Mouse (Mus musculus) thymus, adult 2 months (tissue): ENCODE data around the gene Tsks. TPM values are rescaled to one million over a fixed set of nuclear protein-coding genes. Genes with fewer than 3 reads are reported as not detected.

Experiments used
- DNase-seq: peaks from one replicate; pipeline ENCODE4 v3.0.0; 2021
- H3K27ac ChIP-seq: fragments of 200-500 bp; 2 replicates; pipeline ENCODE4 v1.5.1; 2012; ENCODE audit warnings: low read length, control low read depth; ENCODE audit not compliant: control insufficient read depth, insufficient read depth
- H3K27me3 ChIP-seq: fragments of 200-500 bp; 2 replicates; pipeline ENCODE4 v1.6.1; 2012; ENCODE audit warnings: mild to moderate bottlenecking, low read length, moderate library complexity, mixed read lengths; ENCODE audit not compliant: control insufficient read depth, insufficient read depth
- H3K36me3 ChIP-seq: fragments of 200-500 bp; 2 replicates; pipeline ENCODE4 v1.6.1; 2012; ENCODE audit warnings: mild to moderate bottlenecking, low read length, moderate library complexity; ENCODE audit not compliant: control insufficient read depth, insufficient read depth
- H3K4me1 ChIP-seq: fragments of 200-500 bp; replicated peaks from 2 replicates; pipeline ENCODE4 v1.6.1; 2012; ENCODE audit warnings: low read length; ENCODE audit not compliant: control insufficient read depth, insufficient read depth
- H3K4me3 ChIP-seq: fragments of 200-500 bp; 2 replicates; pipeline ENCODE4 v1.5.1; 2012; ENCODE audit warnings: mild to moderate bottlenecking, low read length, control low read depth, moderate library complexity; ENCODE audit not compliant: control insufficient read depth, insufficient read depth
- CTCF ChIP-seq: fragments of 200-500 bp; IDR thresholded peaks from 2 replicates; pipeline ENCODE4 v1.5.1; 2012; ENCODE audit warnings: mild to moderate bottlenecking, control low read depth, low read length, moderate library complexity, borderline replicate concordance; ENCODE audit not compliant: control insufficient read depth, poor library complexity, insufficient read depth; ENCODE audit errors: extremely low read depth
- POLR2A ChIP-seq: fragments of 200-500 bp; IDR thresholded peaks from 2 replicates; pipeline ENCODE4 v1.6.1; 2012; ENCODE audit warnings: mild to moderate bottlenecking, low read length, control low read depth, moderate library complexity; ENCODE audit not compliant: control insufficient read depth, poor library complexity, insufficient read depth; ENCODE audit errors: extremely low read depth
- WGBS: fragments of 180-500 bp; shearing (Covaris S2); methylation state at CpG from one replicate; pipeline ENCODE4 v1.1.7; 2018; 5-methylcytosine and 5-hydroxymethylcytosine counted together
- polyA plus RNA-seq: library from polyadenylated mRNA; depleted of rRNA; stranded (reverse); fragments of >200 nt; gene quantifications from 2 replicates; pipeline ENCODE4 v1.2.3, GENCODE M21; 2012; rRNA removed

The Tsks gene
- polyA plus RNA-seq, 1 experiment, result 1.0 TPM

DNA sequence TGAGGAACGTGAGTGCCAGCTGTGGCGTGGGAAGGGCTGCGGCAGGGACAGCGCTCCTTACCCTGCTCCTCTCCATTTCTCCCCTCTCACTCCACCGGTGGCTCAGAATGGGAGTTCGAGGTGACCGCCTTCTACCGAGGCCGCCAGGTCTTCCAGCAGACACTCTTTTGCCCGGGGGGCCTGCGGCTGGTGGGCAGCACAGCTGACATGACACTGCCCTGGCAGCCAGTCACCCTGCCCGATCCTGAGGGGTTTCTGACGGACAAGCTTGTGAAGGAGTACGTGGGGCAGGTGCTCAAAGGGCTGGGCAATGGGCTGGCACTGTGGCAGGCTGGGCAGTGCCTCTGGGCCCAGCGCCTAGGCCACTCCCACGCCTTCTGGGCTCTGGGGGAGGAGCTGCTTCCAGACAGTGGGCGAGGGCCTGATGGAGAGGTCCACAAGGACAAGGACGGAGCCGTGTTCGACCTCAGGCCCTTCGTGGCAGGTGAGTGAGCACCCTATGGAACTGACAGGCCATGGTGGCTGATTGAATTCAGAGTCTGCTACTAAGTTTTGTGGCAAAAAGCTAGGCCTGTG is 57.6 kb downstream of the Tsks start:
- no peak overlapping the region for H3K27ac ChIP-seq
- peaks cover 20% of the 10 kb centered on the region for H3K4me1 ChIP-seq

DNA sequence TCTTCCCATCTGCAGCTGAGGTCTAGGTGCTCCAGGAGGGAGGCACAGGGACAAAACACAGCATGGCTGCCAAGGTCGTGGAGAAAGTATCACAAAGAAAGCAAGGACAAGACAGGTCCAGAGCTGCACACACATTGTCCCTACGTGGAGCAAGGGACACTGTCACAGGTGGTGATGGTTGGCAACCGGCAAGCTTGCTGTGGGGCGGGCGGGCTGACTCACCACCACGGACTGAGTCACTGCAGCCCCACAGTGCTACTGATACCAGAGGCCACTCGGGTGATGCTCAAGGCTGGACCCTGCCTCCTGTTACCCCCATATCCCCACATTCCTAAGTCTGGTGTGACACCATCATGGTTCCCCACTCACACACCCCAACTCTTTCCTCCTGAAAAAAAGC is 59.4 kb downstream of the Tsks start:
- no peak overlapping the region for H3K4me3 ChIP-seq
- DNase-seq, result no peak
- no peak overlapping the region for H3K27ac ChIP-seq
- WGBS, result 90% methylated on average over 7 of the region's 7 CpGs
- H3K4me1 ChIP-seq, result peaks cover 11% of the 10 kb centered on the region
- H3K36me3 ChIP-seq, result peaks cover 57% of the 10 kb centered on the region
- no peak for TF ChIP-seq POLR2A
- no peak for TF ChIP-seq CTCF
- no peaks in the 10 kb centered on the region for H3K27me3 ChIP-seq

More for the DNA sequence above, 57.6 kb downstream of the Tsks start:
- Histone ChIP-seq H3K36me3 (peaks cover 41% of the 10 kb centered on the region), H3K4me3 (no peak overlapping the region), H3K27me3 (no peaks in the 10 kb centered on the region)
- 94% methylated on average over 21 of the region's 21 CpGs for WGBS
- TF ChIP-seq CTCF, result no peak; the same call in 1 of the 2 replicates
- no peak for TF ChIP-seq POLR2A
- DNase-seq, result no peak

- H3K27ac ChIP-seq, result no peak overlapping the region
- H3K36me3 ChIP-seq, result peaks cover 63% of the 10 kb centered on the region
- DNase-seq, result no peak
- WGBS, result 72% methylated on average over 3 of the region's 3 CpGs
- H3K4me3 ChIP-seq, result no peak overlapping the region
- TF ChIP-seq CTCF (no peak), POLR2A (no peak)
- peaks cover 2% of the 10 kb centered on the region; the same call in 1 of the 2 replicates for H3K4me1 ChIP-seq
- no peaks in the 10 kb centered on the region for H3K27me3 ChIP-seq
These were observed 61.5 kb downstream of the Tsks start for GRCm38 (mm10) chr7:45004546-45004945.

GRCm38 (mm10) chr7:45005321-45005992 is 62.5 kb downstream of the Tsks start:
- Histone ChIP-seq H3K4me3 (no peak overlapping the region), H3K27me3 (no peaks in the 10 kb centered on the region), H3K4me1 (no peaks in the 10 kb centered on the region), H3K27ac (no peak overlapping the region), H3K36me3 (peaks cover 63% of the 10 kb centered on the region)
- TF ChIP-seq CTCF, result no peak
- no peak for TF ChIP-seq POLR2A
- no peak for DNase-seq
- 89% methylated on average over 6 of the region's 6 CpGs for WGBS

- H3K27ac ChIP-seq, result no peak overlapping the region
- TF ChIP-seq CTCF, result no peak
- no peak for TF ChIP-seq POLR2A
- peaks cover 55% of the 10 kb centered on the region for H3K36me3 ChIP-seq
- no peak overlapping the region for H3K4me3 ChIP-seq
- WGBS, result 97% methylated on average over 12 of the region's 12 CpGs
- no peak for DNase-seq
- no peaks in the 10 kb centered on the region for H3K27me3 ChIP-seq
- H3K4me1 ChIP-seq, result no peaks in the 10 kb centered on the region
These were observed 63.5 kb downstream of the Tsks start for GRCm38 (mm10) chr7:45006503-45006902.

DNA sequence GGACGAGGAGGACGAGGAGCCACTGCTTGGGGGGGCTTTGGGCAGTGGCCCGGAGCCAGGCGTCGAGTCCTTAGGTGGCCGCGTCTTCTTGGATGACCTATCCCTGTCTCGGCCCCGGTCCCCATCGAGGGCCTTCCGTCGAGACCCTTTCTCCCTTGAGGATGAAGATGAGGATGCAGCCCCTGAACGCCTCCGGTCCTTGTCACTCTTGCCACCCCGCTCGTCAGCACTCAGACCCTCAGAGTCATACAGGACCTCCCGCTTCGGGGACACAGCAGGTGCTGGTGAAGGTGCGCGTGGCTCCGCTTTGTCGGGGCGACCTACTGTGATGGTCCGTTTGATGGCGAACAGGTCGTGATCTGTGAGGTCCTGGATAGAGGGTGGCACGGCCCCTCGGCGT is 64.1 kb downstream of the Tsks start:
- WGBS, result 98% methylated on average over 29 of the region's 29 CpGs
- Histone ChIP-seq H3K27me3 (no peaks in the 10 kb centered on the region), H3K4me1 (no peaks in the 10 kb centered on the region), H3K27ac (no peak overlapping the region), H3K36me3 (peaks cover 55% of the 10 kb centered on the region), H3K4me3 (no peak overlapping the region)
- DNase-seq, result no peak
- TF ChIP-seq POLR2A (no peak), CTCF (no peak)

Other genes with a start within 250 kb of the Tsks start
- not detected in 2 replicates for gene Izumo2, start 234.5 kb upstream of the Tsks start, polyA plus RNA-seq
- 105 and 111 TPM in 2 replicates for gene Vrk3, start 194.8 kb upstream of the Tsks start, polyA plus RNA-seq
- gene Zfp473, start 192.2 kb upstream of the Tsks start, polyA plus RNA-seq, result 1.1 TPM in 2 replicates
- 189 and 223 TPM in 2 replicates for gene Nup62, start 127.1 kb upstream of the Tsks start, polyA plus RNA-seq
- 71.7 and 74.4 TPM in 2 replicates for gene Il4i1, start 126.8 kb upstream of the Tsks start, polyA plus RNA-seq
- 76.5 and 102 TPM in 2 replicates for gene Atf5, start 126.5 kb upstream of the Tsks start, polyA plus RNA-seq
- 91.4 and 120 TPM in 2 replicates for gene Akt1s1, start 94.2 kb upstream of the Tsks start, polyA plus RNA-seq
- 138 and 151 TPM in 2 replicates for gene Tbc1d17, start 94.1 kb upstream of the Tsks start, polyA plus RNA-seq
- gene Pnkp, start 86.1 kb upstream of the Tsks start, polyA plus RNA-seq, result 110 and 135 TPM in 2 replicates
- 316 and 338 TPM in 2 replicates for gene Ptov1, start 73.4 kb upstream of the Tsks start, polyA plus RNA-seq
- 220 and 266 TPM in 2 replicates for gene Med25, start 50.5 kb upstream of the Tsks start, polyA plus RNA-seq
- 60.9 and 73.3 TPM in 2 replicates for gene Fuz, start 47.1 kb upstream of the Tsks start, polyA plus RNA-seq
- gene Ap2a1, start 13.7 kb upstream of the Tsks start, polyA plus RNA-seq, result 133 and 147 TPM in 2 replicates
- gene Cpt1c, start 31.6 kb downstream of the Tsks start, polyA plus RNA-seq, result 4.4 and 6.8 TPM in 2 replicates
- gene Prmt1, start 43.4 kb downstream of the Tsks start, polyA plus RNA-seq, result 242 and 260 TPM in 2 replicates
- gene Irf3, start 54.4 kb downstream of the Tsks start, polyA plus RNA-seq, result 227 and 277 TPM in 2 replicates
- gene Bcl2l12, start 55.5 kb downstream of the Tsks start, polyA plus RNA-seq, result 85.6 and 87.4 TPM in 2 replicates
- 118 and 131 TPM in 2 replicates for gene Scaf1, start 73.2 kb downstream of the Tsks start, polyA plus RNA-seq
- gene Rras, start 74.8 kb downstream of the Tsks start, polyA plus RNA-seq, result 41.7 and 62.3 TPM in 2 replicates
- gene Prr12, start 109.7 kb downstream of the Tsks start, polyA plus RNA-seq, result 32.7 and 43.5 TPM in 2 replicates
- 159 and 165 TPM in 2 replicates for gene Nosip, start 119.2 kb downstream of the Tsks start, polyA plus RNA-seq
- 32.4 and 40.5 TPM in 2 replicates for gene Prrg2, start 119.5 kb downstream of the Tsks start, polyA plus RNA-seq
- 22.2 and 34.9 TPM in 2 replicates for gene Rcn3, start 149.0 kb downstream of the Tsks start, polyA plus RNA-seq
- gene Fcgrt, start 160.6 kb downstream of the Tsks start, polyA plus RNA-seq, result 30.8 and 38.9 TPM in 2 replicates
- gene Rps11, start 181.2 kb downstream of the Tsks start, polyA plus RNA-seq, result 343 and 363 TPM in 2 replicates
- 4,999 and 5,006 TPM in 2 replicates for gene Rpl13a, start 185.6 kb downstream of the Tsks start, polyA plus RNA-seq
- gene Gm45713, start 193.0 kb downstream of the Tsks start, polyA plus RNA-seq, result 0.27 and 0.91 TPM in 2 replicates
- 177 and 207 TPM in 2 replicates for gene Flt3l, start 193.2 kb downstream of the Tsks start, polyA plus RNA-seq
- gene Pih1d1, start 211.1 kb downstream of the Tsks start, polyA plus RNA-seq, result 72.5 and 78.7 TPM in 2 replicates
- gene Aldh16a1, start 211.4 kb downstream of the Tsks start, polyA plus RNA-seq, result 97.2 and 101 TPM in 2 replicates
- gene Slc17a7, start 220.7 kb downstream of the Tsks start, polyA plus RNA-seq, result 1.2 and 2.0 TPM in 2 replicates
- gene Gfy, start 236.4 kb downstream of the Tsks start, polyA plus RNA-seq, result 0.09 and 0.11 TPM in 2 replicates
- not detected in 2 replicates for gene Pth2, start 237.8 kb downstream of the Tsks start, polyA plus RNA-seq